Mouse (Mus musculus): Measurements from ENCODE around the gene Ube2e2. TPM values are rescaled to one million over a fixed set of nuclear protein-coding genes. Genes with fewer than 3 reads are reported as not detected.

The Ube2e2 gene
- polyA plus RNA-seq, 1 experiment: 3.4 TPM

DNA sequence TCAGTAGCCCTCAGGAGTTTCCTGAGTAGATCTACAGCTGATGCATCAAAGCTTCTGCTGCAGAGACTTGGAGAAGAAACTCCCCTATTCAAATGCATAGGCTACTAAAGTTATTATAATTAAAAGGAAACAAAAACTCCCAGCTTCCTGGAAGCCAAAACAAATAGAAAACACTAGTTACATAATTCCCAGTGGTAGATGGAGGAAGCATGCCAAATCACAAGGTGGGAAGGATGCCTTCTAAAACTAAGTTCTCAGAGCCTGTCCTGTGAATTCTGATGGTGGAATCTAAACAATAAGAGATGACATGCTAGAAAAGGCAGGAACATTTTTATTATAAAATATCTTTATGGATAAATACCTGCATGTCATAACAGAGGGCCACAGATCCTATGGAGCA, 67.3 kb downstream of the Ube2e2 start:
- no peak overlapping the region for H3K27ac ChIP-seq (ENCODE audit: control insufficient read depth, insufficient read depth, low read depth, low read length, poor library complexity)

GRCm38 (mm10) chr14:18820713-18821112, 73.4 kb downstream of the Ube2e2 start:
- Histone ChIP-seq H3K4me1 (ENCODE audit: control insufficient read depth, insufficient read depth, low read length) (no peaks in the 10 kb centered on the region), H3K4me3 (replicated peaks; ENCODE audit: control insufficient read depth, low read depth, low read length) (no peak overlapping the region), H3K27ac (ENCODE audit: control insufficient read depth, insufficient read depth, low read depth, low read length, poor library complexity) (no peak overlapping the region)
- no peak for TF ChIP-seq POLR2A (IDR thresholded peaks at IDR 0.05; ENCODE audit: borderline replicate concordance, control insufficient read depth, low read depth, low read length)
- TF ChIP-seq CTCF (IDR thresholded peaks at IDR 0.05; ENCODE audit: control insufficient read depth, insufficient read depth, low read length): no peak
- 64% methylated on average over 6 of the region's 6 CpGs for WGBS

More for the DNA sequence above, 67.3 kb downstream of the Ube2e2 start:
- H3K4me3 ChIP-seq (replicated peaks; ENCODE audit: control insufficient read depth, low read depth, low read length): no peak overlapping the region
- H3K4me1 ChIP-seq (ENCODE audit: control insufficient read depth, insufficient read depth, low read length): no peaks in the 10 kb centered on the region
- TF ChIP-seq POLR2A (IDR thresholded peaks at IDR 0.05; ENCODE audit: borderline replicate concordance, control insufficient read depth, low read depth, low read length): no peak
- no peak for TF ChIP-seq CTCF (IDR thresholded peaks at IDR 0.05; ENCODE audit: control insufficient read depth, insufficient read depth, low read length)

DNA sequence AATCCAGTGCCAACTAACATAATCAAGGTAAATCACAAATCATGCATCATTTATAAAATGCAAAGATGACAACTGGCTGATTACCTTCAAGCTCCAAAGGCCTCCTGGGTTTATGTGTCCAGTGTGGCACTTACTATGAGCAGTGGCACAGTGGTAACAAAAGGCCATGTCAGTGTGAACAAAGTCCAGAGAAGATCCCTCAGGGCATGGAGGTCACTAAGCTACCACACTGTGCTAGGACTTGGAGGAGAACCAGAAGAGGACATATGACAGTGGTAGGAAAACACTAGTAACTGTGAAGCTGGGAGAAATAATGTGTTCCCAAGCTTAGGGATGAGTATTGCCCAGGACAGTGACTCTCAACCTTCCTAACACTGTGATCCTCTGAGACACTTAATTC, 97.2 kb downstream of the Ube2e2 start:
- Histone ChIP-seq H3K27ac (ENCODE audit: control insufficient read depth, insufficient read depth, low read depth, low read length, poor library complexity) (no peak overlapping the region), H3K4me1 (ENCODE audit: control insufficient read depth, insufficient read depth, low read length) (no peaks in the 10 kb centered on the region), H3K4me3 (replicated peaks; ENCODE audit: control insufficient read depth, low read depth, low read length) (no peak overlapping the region)
- TF ChIP-seq POLR2A (IDR thresholded peaks at IDR 0.05; ENCODE audit: borderline replicate concordance, control insufficient read depth, low read depth, low read length) (no peak), CTCF (IDR thresholded peaks at IDR 0.05; ENCODE audit: control insufficient read depth, insufficient read depth, low read length) (no peak)

DNA sequence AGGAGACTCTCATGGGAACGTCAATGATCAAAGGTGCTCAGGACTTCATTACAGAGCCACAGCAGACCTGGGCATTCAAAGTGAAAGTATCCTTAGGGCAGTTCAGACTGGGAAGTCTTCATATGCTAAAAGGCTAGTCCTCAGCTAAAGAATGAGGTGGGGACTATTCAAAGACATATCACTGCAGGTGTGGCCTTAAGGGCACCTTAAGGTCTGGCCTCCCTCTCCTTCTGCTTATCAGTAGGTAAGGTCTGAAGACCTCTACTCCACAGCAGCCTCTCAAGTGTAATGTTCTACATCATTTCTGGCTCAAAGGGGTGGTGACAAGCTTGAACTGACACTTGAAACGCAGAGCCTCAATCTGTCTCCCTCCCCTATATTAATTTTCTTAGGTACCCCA, 98.3 kb downstream of the Ube2e2 start:
- Histone ChIP-seq H3K4me1 (ENCODE audit: control insufficient read depth, insufficient read depth, low read length) (no peaks in the 10 kb centered on the region), H3K27ac (ENCODE audit: control insufficient read depth, insufficient read depth, low read depth, low read length, poor library complexity) (no peak overlapping the region), H3K4me3 (replicated peaks; ENCODE audit: control insufficient read depth, low read depth, low read length) (no peak overlapping the region)
- TF ChIP-seq POLR2A (IDR thresholded peaks at IDR 0.05; ENCODE audit: borderline replicate concordance, control insufficient read depth, low read depth, low read length) (no peak), CTCF (IDR thresholded peaks at IDR 0.05; ENCODE audit: control insufficient read depth, insufficient read depth, low read length) (no peak)
- WGBS: 85% methylated on average over 2 of the region's 2 CpGs

- Histone ChIP-seq H3K27ac (ENCODE audit: control insufficient read depth, insufficient read depth, low read depth, low read length, poor library complexity) (no peak overlapping the region), H3K4me3 (replicated peaks; ENCODE audit: control insufficient read depth, low read depth, low read length) (no peak overlapping the region), H3K4me1 (ENCODE audit: control insufficient read depth, insufficient read depth, low read length) (no peaks in the 10 kb centered on the region)
- TF ChIP-seq CTCF (IDR thresholded peaks at IDR 0.05; ENCODE audit: control insufficient read depth, insufficient read depth, low read length): no peak
- no peak for TF ChIP-seq POLR2A (IDR thresholded peaks at IDR 0.05; ENCODE audit: borderline replicate concordance, control insufficient read depth, low read depth, low read length)
- WGBS: 71% methylated on average over 3 of the region's 3 CpGs
Measured at GRCm38 (mm10) chr14:18778993-18779675, 114.9 kb downstream of the Ube2e2 start.

DNA sequence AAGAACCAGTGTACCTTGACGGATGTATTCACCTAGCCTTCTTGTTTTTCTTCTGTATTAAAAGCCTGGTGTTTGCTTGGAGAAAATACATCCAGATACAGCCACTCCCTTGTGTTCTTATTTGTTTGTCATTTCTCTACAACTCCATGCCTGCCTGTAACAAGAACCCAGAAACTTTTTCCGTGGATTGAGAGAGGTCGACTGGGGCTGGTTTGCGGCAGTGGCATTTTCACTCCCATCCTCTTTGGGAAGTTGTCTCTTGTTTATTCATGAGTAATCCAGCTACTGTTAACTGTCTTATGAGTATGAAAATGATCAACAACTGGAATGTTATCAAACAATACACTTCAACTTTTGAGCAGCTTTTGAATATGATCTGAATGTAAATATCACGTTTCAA, 115.8 kb downstream of the Ube2e2 start:
- Histone ChIP-seq H3K4me3 (replicated peaks; ENCODE audit: control insufficient read depth, low read depth, low read length) (no peak overlapping the region), H3K4me1 (ENCODE audit: control insufficient read depth, insufficient read depth, low read length) (no peaks in the 10 kb centered on the region), H3K27ac (ENCODE audit: control insufficient read depth, insufficient read depth, low read depth, low read length, poor library complexity) (no peak overlapping the region)
- TF ChIP-seq CTCF (IDR thresholded peaks at IDR 0.05; ENCODE audit: control insufficient read depth, insufficient read depth, low read length): no peak
- TF ChIP-seq POLR2A (IDR thresholded peaks at IDR 0.05; ENCODE audit: borderline replicate concordance, control insufficient read depth, low read depth, low read length): no peak
- 80% methylated on average over 5 of the region's 5 CpGs for WGBS

DNA sequence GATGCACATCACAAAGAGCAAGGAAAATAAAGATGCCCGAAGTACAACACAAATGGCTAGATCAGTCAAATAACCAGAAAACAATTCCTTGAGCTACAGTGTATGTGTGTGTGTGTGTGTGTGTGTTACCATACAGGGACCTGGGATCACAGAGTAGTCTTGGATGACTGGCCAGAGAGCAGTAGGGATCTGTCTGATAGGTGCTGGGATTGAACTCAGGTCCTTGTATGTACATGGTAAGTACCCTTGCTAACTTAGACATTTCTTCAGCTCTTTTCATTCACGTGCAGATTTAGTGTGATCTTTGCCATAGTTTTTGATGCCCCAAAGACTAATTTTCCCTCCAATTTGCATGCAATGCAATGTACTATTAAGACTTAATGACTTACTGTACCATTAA, 117.9 kb downstream of the Ube2e2 start:
- TF ChIP-seq POLR2A (IDR thresholded peaks at IDR 0.05; ENCODE audit: borderline replicate concordance, control insufficient read depth, low read depth, low read length): no peak
- TF ChIP-seq CTCF (IDR thresholded peaks at IDR 0.05; ENCODE audit: control insufficient read depth, insufficient read depth, low read length): no peak
- 74% methylated on average over 2 of the region's 2 CpGs for whole genome bisulfite sequencing
- H3K27ac ChIP-seq (ENCODE audit: control insufficient read depth, insufficient read depth, low read depth, low read length, poor library complexity): no peak overlapping the region
- no peak overlapping the region for H3K4me3 ChIP-seq (replicated peaks; ENCODE audit: control insufficient read depth, low read depth, low read length)
- H3K4me1 ChIP-seq (ENCODE audit: control insufficient read depth, insufficient read depth, low read length): no peaks in the 10 kb centered on the region

DNA sequence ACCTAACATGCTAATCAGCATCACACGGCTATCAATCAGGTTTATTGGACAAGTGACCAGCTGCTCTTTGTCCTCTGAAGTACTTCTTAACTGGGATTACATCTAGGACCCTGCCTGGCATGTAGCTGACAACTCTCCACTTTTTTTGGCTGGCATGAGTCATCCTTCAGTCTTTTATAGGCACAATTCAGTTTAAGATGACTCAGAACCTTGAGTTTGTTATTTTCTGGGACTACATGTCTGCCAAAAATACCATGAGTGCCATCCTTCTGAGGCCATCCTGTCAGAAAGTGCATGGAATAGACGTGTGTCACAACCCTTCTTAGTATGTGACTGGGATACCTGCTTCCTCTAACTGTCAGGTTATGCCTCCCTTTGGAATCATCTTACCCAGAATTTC, 120.3 kb downstream of the Ube2e2 start:
- H3K4me1 ChIP-seq (ENCODE audit: control insufficient read depth, insufficient read depth, low read length): no peaks in the 10 kb centered on the region
- no peak overlapping the region for H3K4me3 ChIP-seq (replicated peaks; ENCODE audit: control insufficient read depth, low read depth, low read length)
- TF ChIP-seq POLR2A (IDR thresholded peaks at IDR 0.05; ENCODE audit: borderline replicate concordance, control insufficient read depth, low read depth, low read length) (no peak), CTCF (IDR thresholded peaks at IDR 0.05; ENCODE audit: control insufficient read depth, insufficient read depth, low read length) (no peak)
- 63% methylated on average over 2 of the region's 2 CpGs for WGBS
- H3K27ac ChIP-seq (ENCODE audit: control insufficient read depth, insufficient read depth, low read depth, low read length, poor library complexity): no peak overlapping the region

All from bone marrow, adult 2 months (tissue).